Mouse (Mus musculus) induced T-regulatory cell, adult 2 months (primary cell): ENCODE data around the gene Rab37.

Source experiments
- DNase-seq: peaks from one replicate; pipeline ENCODE4 v3.0.0-alpha.2; 2012; ENCODE audit warnings: low read depth

Gene Rab37

DNA sequence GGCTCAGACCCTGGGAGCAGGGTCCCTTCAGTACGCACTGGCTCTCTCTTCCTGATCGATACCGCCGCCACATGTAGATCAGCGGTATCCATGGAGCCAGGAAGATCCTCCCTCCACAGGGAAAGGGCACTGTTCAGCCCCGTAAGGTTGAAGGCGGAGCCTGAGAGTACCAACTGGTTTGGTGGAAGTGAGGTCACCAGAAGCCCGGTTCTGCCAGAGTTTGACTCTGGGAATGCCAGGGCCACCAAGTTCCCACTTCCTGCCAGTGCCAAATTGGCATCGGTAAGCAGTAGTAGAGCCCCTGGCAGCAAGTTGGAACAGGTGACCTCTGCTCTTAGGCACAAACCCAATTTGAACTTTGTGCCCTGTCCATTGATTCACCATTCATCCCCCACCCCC, 73.7 kb downstream of the Rab37 start:
- peak; percentile 57 for DNase-seq

DNA sequence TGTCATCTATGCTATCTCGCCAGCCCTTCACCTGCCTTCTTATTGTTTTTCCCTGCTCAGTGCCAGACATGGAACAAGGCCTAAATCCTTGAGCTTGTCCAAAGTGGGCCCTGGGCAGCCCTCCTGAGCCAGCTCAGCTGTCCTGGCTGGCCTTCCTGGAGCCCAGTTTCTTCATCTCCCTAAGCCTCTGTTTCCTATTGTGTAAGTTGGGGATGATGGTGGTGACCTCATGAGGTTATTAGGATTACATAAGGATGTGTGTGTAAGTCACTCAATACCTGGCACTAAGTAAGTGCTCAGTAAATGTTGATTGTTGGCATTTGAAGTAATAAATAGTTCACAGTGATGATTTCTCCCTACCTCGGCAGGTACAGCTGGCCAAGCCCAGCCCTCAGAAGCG, 75.5 kb downstream of the Rab37 start:
- DNase-seq = peak; percentile 9

DNA sequence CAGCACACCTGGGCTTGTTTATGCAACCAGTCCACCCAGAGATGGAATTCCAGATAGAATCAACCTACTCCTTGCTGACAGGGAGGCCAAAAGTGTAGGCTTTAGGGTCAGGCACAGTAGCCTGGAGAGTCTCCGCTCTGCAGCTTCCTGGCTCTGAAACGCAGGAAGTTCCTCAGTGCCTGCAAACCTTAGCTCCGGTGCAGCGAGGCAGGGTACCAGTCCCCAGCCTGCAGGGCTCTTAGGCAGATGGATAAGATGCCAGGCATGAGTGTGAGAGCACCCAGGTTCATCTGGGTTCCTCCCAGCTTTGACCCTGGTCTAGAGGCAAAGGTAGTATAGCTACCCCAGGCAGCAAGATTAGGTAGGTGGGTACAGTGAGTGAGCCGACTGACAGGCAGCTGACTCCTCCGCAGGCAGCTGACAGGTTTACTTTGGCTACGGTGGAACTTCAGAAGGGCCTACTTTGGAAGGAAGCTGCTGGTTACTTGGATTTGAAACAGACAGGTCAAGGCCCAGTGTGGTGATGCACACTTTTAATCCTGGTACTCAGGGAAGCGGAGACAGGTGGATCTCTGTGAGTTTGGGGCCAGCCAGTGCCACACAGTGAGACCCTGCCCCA, 76.5 kb downstream of the Rab37 start:
- peak; percentile 41 for DNase-seq

DNA sequence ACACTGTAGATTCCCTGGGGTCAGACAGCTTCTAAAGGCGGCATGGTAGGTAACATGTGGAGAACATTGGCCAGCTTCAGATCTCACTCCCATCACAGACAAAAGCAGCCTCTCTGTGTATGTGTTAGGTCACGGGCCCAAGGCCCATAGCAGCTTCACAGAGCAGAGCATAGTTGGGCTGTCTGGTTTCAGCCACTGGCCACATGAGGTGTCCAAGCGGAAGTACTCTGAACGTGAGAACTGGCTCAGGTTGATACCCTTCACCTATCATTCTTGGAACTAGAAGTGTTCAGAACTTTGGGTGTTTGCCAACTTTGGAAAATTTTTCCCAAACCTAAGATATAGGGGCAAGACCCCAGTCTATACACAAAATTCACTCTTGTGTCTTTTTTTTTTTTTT, 78.2 kb downstream of the Rab37 start:
- DNase-seq = no peak

DNA sequence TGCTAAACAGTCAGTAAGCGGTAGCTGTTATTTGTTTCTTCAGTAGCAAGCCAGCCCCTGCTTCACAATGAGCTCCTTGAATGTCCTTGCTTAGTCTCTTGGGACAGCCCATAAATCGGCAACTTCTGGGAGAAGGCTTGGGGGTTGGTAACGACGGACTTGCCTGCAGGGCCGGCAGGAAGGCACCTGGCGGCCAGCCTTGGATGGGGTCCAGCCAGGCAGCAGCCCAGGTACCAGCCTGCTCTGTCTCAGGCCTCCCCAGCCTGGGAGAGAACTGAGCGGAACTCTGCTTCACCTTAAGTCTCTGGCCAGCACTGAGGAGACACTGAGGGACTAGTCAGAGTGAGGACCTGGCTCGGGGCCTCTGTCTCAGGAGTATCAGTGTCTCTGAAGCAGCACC, 79.9 kb downstream of the Rab37 start:
- no peak for DNase-seq

DNA sequence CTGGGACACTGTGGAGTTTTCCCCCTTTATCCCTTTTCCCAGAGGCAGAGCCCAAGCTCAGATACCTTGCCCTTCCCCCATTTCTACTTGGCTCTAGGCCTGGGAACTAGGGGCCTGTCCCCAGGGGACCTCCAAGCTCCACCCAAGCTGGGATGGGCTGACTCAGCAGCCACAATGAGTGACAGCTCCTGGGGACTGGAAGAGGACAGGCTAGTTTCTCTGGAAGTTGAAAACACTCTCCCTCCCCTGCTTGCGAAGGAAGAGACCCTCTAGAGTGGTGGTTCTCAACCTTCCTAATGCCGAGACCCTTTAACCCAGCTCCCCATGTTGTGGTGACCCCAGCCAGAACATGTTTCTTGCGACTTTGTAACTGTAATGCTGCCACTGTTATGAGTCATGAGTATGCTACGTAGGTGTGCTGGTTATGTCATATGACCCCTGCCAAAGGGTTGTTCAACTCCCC, 81.6 kb downstream of the Rab37 start:
- DNase-seq = peak; percentile 71

DNA sequence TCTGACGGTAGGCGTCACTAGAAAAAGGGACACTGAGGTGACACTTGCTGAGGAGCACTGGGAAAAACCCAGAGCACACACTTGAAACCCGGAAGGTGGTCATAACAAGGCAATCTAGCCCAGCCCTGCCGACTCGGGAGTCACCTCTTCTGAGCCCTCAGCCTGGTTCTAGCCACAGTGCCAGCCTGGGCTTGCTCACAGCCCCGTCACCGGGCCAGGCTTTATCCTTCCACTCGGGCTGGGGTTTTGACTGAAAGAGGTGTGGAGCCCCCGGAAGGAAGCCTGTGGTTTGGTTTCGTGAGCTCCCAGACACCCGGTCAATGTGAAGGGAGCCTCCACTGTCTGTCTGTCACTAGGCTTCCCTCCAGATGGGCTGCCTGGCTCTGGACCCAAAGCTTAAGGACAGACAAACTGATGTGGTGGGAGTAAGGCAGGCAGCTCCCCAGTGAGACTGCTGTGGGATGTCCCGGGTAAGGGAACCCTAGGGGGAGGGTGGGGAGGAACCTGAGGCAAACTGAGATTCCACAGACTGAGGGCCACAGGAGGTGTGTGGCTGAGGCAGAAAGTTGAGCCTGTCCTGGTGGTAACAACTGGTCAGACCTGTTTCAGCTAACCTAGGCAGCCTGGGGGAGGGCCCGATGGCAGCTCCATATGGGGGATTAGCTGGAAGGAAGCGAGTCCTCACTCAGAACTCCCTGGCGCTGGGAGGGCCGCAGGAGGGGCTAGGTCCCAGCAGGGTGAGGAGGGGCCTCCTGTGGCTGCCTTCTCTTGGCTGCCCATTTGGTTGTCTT, 82.5 kb downstream of the Rab37 start:
- peak; percentile 91 for DNase-seq

DNA sequence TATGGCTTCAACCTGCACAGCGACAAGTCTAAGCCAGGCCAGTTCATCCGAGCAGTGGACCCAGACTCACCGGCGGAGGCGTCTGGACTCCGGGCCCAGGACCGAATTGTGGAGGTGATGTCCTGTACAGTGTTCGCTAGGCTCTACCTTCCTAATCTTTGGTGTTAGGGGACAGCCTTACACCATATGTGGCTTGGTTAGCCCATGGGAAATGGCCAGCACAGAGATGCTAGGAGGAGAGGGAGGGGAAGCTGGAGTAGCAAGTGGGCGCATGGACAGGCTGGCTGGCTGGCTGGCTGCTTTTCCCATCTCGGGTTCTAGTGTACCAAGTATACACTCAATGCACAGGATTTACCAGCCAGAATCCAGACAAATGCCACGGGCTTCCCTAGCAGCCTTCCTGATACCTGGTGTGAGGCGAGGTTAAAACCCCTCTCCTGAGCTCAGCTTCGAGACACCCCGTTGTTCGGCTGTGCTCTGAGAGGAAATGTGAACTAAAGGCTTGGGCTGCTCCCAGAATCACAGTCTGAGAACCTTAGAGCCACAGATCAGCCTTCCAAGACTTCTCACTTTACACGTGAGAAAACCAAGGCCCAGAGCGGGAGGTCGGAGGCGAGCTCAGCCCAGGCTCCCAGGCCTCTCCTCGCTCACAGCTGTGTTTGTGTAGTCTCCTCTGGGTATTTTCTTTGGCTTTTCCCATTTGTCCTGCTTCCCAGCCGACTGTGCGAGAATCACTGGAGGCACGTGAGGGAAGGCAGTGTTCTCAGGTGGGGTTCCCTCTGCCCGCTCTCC, 85.4 kb downstream of the Rab37 start:
- no peak for DNase-seq

DNA sequence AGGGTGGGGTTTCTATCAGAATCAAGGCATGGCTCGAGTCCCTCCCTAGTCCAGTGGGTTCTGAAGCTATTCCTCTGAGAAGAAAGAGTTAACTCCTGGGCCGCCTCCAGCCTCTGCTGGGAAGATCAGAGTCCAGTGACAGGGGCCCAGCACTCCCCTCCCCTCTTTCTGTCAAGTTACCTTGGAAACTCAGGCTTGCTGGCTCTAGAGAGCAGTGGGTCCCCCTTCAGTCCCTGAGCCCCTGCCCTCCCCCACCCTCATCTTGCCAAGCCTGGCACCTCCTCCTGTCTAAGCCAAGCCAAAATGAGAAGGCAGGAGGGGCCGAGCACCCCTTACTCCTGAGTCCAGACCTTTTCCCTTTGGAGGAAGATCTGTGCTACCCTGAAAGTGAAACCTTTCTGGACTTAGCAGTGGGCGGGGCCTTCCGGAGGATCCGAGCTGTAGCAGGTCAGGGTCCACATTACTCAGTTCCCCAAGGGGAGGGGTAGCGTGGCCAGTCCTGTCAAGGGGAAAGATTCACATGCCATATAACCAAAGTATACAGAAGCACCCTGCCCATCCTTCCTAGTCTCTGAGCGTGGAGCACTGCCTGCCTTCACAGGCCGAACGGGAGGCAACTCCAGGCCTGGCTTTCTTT, 86.4 kb downstream of the Rab37 start:
- no peak for DNase-seq

DNA sequence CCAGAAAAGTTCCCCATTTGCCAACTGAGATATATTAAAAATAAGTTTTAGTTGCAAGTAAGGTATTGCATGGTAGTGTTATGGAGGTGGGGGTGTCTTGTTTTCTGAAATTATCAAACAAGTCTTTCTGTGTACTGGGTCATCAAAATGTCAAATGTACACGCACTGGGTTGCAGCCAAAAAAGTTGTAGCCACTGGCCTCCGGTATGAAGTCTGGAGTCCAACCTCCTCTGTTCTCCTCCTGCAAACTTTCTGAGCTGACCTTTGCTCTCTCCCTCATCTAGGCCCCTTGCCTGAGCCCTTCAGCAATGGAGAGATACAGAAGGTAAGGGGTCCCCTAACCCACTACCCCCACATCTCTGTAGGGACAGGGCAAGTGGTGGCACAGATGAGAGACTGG, 87.5 kb downstream of the Rab37 start:
- no peak for DNase-seq

DNA sequence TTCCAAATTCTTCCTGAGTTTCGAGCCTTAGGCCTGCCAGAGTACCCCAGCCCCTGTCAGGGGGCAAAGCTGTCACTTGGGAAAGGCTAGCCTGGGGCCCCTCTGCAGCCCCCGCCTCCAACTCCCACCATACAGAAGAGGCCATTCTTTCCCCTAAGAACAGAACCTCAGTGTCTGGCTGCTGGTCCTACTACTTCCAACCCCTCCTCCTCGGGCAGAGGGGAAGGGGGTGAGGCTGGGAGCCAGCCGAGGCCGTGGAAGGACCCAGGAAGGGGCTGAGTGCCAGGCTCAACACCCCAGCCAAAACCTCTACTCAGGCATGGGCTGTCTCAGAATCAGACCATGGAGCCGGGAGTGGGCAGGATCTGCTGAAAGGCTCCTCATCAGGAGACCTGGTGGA, 88.0 kb downstream of the Rab37 start:
- no peak for DNase-seq

DNA sequence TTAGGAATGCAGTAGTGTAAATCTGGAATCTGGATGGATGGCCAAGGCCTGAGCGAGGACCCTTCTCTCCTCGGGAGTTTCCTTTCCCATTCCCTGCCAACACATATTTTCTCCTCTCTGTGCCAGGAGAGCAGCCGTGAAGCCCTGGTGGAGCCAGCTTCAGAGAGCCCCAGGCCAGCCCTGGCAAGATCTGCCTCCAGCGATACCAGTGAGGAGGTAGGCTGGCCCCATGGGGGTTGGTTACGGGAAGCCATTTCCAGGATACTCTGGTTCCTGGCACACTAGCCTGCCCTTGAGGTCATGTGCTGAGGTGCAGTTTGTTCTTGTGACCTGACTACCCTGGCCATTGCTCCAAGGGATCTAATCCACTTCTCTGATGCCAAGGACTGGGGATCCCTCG, 88.7 kb downstream of the Rab37 start:
- DNase-seq = no peak

DNA sequence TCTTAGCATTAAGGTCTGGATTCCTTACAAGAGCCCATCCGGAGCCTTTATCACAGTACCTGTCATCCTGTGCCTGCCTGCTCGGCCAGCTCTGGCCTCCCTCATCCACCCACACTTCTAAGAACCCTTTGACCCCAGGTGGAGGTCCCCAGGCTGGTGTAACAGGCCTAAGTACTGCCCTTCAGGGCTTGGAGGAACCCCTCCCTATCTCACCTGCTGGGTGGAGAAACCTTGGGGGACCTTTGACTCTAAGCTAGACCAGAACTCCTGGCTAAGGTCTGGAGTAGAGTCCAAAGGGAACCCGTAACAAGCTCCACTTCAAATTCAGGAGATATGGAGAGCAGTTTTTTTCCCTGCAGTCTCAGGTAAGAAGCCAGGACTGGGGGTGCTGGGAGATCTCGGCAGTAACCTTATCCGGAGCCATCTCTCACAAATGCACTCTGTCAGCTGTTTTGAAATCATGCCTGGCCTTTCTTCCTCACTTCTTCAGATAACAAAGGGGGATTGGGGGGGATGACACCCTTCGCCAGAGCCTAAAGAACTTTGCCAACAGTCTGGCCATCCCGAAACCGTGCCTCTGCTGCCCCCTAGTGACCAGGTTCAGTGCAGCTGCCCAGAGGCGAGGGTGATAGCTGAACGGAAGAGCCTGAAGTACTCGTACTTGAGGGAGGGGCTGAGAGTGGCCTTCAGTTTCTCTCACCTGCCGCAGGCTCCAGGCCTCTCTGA, 90.8 kb downstream of the Rab37 start:
- DNase-seq = peak; percentile 92

DNA sequence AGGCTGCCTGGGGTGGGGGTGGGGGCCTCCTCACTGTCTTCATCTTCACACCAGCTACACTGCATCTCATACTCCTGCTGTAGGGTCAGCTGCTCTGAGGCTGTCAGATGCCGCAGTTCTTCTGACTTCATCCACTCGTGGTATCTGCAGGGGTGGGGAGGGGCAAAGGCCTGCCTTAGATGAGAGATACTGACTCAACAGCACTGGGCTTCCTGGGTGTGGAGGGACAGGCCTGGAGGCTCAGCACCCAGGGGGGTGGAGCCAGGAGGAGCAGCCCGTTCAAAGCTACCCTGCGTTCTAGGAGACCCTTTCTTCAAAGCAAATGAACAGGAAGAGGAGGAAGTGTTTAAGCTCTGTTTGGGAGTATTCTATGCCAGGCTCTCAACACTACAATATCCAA, 93.7 kb downstream of the Rab37 start:
- peak; percentile 73 for DNase-seq

DNA sequence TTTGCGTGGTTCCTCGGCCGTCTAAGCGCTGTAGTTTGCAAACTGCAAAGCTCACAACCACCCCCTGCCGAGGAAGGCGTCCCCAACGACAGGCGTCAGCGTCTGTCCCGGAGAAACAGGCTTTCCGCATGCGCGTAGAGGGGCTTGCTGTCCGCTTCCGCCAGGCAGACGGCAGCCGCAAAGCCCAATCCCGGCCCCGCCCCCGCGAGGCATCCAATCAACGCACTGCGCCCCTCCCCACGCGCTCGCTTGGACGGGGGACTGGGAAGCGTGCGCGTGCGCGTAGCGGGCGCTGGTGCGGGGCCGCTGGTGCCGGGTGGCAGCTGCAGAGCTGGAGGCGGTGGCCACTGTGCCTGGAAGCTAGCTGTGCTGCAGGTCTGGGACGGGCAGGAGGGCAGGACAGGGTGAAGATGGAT, 96.0 kb downstream of the Rab37 start, which contains the start of gene Tmem104:
Gene Tmem104 (plus strand): TSS at position 264 of the 416 bp plus-strand sequence.
- peak; percentile 99 for DNase-seq

DNA sequence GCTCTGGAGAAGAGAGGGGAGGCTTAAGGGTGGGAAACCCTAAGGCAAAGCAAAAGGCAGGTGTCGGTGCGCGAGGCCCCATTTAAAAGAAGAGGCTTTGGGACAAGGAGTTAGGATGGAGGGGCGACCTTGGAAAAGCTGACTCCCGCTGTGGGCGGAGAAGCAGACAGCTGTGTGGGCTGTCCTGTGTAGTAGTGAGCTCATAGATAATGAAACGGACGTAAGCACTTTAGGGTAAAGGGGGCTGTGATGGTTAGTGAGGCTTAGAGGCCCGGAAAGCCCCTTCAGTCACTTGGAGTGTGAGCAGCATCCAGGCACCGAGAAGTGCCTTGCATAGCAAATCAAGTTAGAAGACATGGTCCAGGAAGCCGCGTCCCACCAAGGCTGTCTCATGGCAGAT, 96.5 kb downstream of the Rab37 start, which contains the start of gene Nat9:
Gene Nat9 (minus strand): TSS at position 167 of the 400 bp plus-strand sequence.
- DNase-seq = peak; percentile 82

DNA sequence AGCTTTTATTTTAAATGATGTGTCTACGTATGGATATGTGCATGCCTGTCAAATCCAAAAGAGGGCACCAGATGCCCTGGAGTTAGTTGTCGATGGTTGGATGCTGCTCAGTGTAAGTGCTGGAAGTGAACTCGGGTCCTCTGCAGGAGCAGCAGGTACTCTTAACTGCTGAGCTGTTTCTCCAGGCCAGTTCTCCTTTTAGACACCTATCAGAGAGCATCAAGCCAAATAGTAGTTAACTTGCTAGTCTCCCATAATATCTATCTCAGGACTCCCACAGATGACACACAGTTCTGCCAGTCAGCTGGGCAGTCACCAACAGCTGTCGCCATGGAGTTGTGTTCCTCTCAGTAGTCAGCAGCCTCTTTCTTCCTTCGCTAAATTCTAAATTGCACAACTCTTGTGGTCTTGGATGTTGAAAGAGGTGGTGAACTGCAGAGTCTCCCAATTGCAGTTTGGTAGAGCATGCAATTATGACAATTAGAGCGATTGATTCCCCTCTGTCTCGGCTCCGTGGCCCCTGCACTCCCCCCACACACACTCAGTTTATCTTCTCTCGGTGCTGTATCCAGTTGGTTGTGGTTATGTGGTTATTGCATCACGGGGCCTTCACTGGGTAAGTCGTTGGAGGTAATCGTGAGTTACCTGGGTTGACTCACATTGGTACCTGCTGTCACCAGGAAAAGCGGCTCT, 97.5 kb downstream of the Rab37 start:
- peak; percentile 41 for DNase-seq

DNA sequence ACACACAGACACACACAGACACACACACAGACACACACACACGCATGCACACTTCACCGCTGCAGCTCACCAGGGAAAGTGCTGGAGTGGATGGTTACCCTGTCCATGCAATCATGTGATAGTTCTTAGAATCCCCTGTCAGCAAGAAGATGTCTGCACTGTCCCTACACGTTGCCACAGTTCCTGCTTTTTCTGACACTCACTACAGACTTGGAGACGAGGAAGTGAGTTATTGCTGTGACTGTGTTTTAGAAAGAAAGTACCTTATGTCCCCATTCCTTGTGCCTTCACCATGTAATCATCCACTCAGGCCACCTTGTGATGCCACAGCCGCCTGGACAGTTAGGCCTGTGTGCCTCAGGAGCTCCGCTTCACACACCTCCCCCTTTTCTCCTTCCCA, 98.1 kb downstream of the Rab37 start:
- no peak for DNase-seq

DNA sequence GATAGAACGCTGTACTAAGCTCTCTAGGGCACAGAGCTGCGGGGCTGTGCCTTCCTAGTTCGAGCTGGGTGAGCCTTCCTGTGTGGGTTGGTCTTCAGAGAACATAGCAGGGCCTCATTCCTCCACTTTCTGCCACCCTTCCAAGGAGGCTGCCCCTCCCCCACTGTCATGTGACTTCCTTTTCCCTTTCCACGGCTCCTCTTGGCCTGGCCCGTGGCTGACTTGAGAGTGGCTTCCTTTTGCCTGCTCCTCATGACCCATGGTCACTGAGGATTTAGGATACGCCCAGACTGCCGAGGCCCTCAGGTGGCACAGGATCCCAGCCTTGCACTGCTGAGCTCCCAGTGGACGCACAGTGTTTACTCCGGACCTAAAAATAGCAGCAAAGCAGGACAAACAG, 100.9 kb downstream of the Rab37 start:
- DNase-seq = peak; percentile 53

DNA sequence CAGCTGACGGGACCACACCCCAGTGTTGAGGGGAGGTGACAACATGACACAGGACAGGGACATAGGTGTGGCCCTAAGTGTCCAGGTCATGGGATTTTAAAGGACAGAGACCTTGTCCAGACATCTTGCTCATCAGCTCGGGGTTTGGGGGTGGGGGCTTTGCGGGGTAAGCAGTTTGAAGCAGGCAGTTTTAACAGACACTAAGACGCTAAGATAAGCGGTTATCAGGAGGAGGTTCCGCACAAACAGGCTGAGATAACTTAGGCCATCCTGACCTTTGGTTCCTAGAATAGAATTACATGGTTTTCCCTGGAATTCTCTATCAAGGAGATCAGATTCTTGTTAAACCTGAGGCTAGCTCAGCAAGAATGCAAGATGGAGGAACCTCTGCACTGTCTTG, 103.5 kb downstream of the Rab37 start:
- DNase-seq = no peak

DNA sequence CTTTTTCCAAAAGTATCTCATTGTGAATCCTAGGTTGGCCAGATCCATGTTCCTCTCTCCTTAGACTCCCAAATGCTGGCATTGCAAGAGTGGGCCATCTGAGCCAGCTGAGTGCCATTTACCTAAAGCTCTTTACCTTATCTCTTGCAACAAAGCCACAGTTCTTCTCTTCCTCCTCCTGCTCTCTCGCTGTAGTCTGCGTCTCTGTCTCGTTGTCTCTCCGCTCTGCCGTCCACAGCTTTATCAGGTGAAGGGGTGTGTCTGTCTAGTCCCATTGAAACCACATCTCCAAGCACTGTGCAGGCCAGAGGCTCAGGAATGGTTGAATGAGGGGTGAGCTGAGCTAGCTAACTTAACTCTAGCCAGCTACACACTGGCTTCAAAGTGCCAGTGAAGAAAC, 104.7 kb downstream of the Rab37 start:
- DNase-seq = no peak
